Mouse (Mus musculus) embryonic fibroblast, embryonic 13.5 days (primary cell): ENCODE results near the gene Tsc2.

Experiments
- CTCF ChIP-seq: IDR thresholded peaks from 2 replicates; pipeline ENCODE4 v1.5.1; 2011; ENCODE audit warnings: mild to moderate bottlenecking, control low read depth, low read length, moderate library complexity, borderline replicate concordance; ENCODE audit not compliant: insufficient read depth
- POLR2A ChIP-seq: IDR thresholded peaks from 2 replicates; pipeline ENCODE4 v1.6.1; 2011; ENCODE audit warnings: low read depth, mild to moderate bottlenecking, control low read depth, low read length, moderate library complexity

DNA sequence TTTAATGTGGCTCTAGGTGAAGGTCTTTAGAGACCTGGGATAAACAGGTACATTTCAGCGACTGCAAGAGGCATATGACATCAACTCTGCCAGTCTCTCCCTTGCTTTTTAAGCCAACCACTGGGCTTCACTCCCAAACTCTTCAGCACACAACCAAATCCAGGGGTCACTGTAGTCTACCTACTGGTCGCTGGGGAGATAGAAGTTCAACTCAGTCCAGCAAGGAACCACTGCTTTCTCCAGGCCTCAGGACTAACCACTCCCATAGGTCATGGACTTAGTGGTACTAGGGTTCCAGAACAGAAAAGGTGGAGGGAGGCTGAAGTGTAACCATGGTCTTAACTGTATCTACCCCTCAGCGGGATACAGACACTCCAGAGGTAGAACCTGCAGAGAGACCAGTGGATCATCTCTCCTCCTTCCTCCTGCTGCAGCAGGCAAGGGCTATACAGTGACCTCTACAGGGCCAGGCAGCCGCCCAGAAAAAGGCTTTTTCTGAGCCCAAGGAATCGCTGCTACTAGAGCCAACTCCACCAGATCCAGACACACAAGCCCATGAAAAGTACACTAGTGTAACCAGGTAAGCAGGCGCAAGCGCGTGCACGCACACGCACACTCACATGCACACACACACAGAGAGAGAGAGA lies 16.4 kb upstream of the Tsc2 start:
- TF ChIP-seq CTCF: no peak
- TF ChIP-seq POLR2A: no peak
